Mouse (Mus musculus) neural tube, embryonic 13.5 days (tissue): ENCODE results near the gene Bicdl1. TPM values are rescaled to one million over a fixed set of nuclear protein-coding genes. Genes with fewer than 3 reads are reported as not detected.

Experiments
- ATAC-seq: fragments of 200-750 bp; cut with Nextera tagmentation; 2 replicates; pipeline ENCODE4 v1.8.0; 2017; ENCODE audit warnings: low read depth, mild to moderate bottlenecking, moderate TSS enrichment, moderate library complexity
- H3K27ac ChIP-seq: fragments of 300-500 bp; sonication (generic); replicated peaks from 2 replicates; pipeline ENCODE4 v1.5.1; 2015; ENCODE audit warnings: moderate library complexity, mild to moderate bottlenecking, inconsistent platforms
- H3K27me3 ChIP-seq: fragments of 300-500 bp; sonication (generic); 2 replicates; pipeline ENCODE4 v1.6.1; 2015; ENCODE audit warnings: mild to moderate bottlenecking, inconsistent platforms
- H3K36me3 ChIP-seq: fragments of 300-500 bp; sonication (generic); 2 replicates; pipeline ENCODE4 v1.6.1; 2015; ENCODE audit warnings: mild to moderate bottlenecking, inconsistent platforms
- H3K4me1 ChIP-seq: fragments of 300-500 bp; sonication (generic); replicated peaks from 2 replicates; pipeline ENCODE4 v1.6.1; 2015; ENCODE audit warnings: inconsistent platforms
- H3K4me2 ChIP-seq: fragments of 300-500 bp; sonication (generic); 2 replicates; pipeline ENCODE4 v1.6.1; 2015; ENCODE audit warnings: inconsistent platforms, mild to moderate bottlenecking, moderate library complexity
- H3K4me3 ChIP-seq: fragments of 300-500 bp; sonication (generic); 2 replicates; pipeline ENCODE4 v1.5.1; 2015; ENCODE audit warnings: mild to moderate bottlenecking, inconsistent platforms
- H3K9ac ChIP-seq: fragments of 300-500 bp; sonication (generic); 2 replicates; pipeline ENCODE4 v1.6.1; 2015; ENCODE audit warnings: moderate library complexity, mild to moderate bottlenecking, inconsistent platforms
- H3K9me3 ChIP-seq: fragments of 300-500 bp; sonication (generic); 2 replicates; pipeline ENCODE4 v1.6.1; 2016; ENCODE audit warnings: inconsistent platforms
- WGBS: fragments of 180-500 bp; shearing (Covaris S2); methylation state at CpG from one replicate; pipeline ENCODE4 v1.1.7; 2015; 5-methylcytosine and 5-hydroxymethylcytosine counted together
- polyA plus RNA-seq: library from polyadenylated mRNA; unstranded; fragments of >200 nt; fragmentation: Nextera tagmentation; extraction: Ambion mirVana; gene quantifications from 2 replicates; pipeline ENCODE4 v1.2.1, GENCODE M21; 2015

The Bicdl1 gene
- polyA plus RNA-seq, 1 experiment from 2014 or later = 23.0 TPM

GRCm38 (mm10) chr5:115722188-115722959, 9.0 kb downstream of the Bicdl1 start:
- H3K9ac ChIP-seq = 0 out of 2 replicates have a peak overlapping the region, but pooled peaks have one; percentile 2
- ATAC-seq = no peak
- peaks cover 16% of the 10 kb centered on the region for H3K36me3 ChIP-seq
- no peaks in the 10 kb centered on the region for H3K9me3 ChIP-seq
- H3K27me3 ChIP-seq = no peaks in the 10 kb centered on the region
- no peak overlapping the region for H3K4me3 ChIP-seq
- no peak overlapping the region for H3K27ac ChIP-seq
- peaks cover 20% of the 10 kb centered on the region for H3K4me1 ChIP-seq
- no peak overlapping the region for H3K4me2 ChIP-seq
- 87% methylated on average over 21 of the region's 21 CpGs for WGBS

GRCm38 (mm10) chr5:115720761-115721160, 10.7 kb downstream of the Bicdl1 start:
- H3K9me3 ChIP-seq = no peaks in the 10 kb centered on the region
- H3K4me3 ChIP-seq = no peak overlapping the region
- H3K27ac ChIP-seq = no peak overlapping the region
- no peaks in the 10 kb centered on the region for H3K27me3 ChIP-seq
- no peak for ATAC-seq
- 57% methylated on average over 3 of the region's 3 CpGs for WGBS
- peaks cover 20% of the 10 kb centered on the region for H3K4me1 ChIP-seq
- no peak overlapping the region for H3K4me2 ChIP-seq
- peaks cover 16% of the 10 kb centered on the region for H3K36me3 ChIP-seq
- H3K9ac ChIP-seq = no peak overlapping the region

DNA sequence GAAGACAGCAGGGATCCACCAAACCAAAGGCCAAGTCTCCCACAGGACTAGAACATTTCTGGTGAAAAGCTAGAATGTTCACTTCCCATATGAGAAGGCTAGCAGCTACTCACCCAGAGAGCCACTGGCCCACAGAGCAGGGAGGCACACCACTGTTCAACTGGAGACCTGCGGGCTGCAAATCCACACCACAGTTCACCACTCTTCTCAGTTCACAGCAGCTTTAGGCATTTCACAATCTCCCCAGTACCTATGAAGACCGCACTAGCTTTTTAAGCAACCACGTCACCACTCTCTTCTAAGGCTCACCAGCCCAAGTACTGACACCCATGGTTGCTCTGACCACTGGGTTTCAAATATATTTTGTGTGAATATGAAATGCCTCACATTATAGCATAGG, 13.7 kb downstream of the Bicdl1 start:
- no peak overlapping the region for H3K4me2 ChIP-seq
- H3K27ac ChIP-seq = no peak overlapping the region
- no peak overlapping the region for H3K9ac ChIP-seq
- H3K4me1 ChIP-seq = peaks cover 20% of the 10 kb centered on the region
- H3K27me3 ChIP-seq = no peaks in the 10 kb centered on the region
- H3K4me3 ChIP-seq = no peak overlapping the region
- no peaks in the 10 kb centered on the region for H3K9me3 ChIP-seq
- WGBS = 98% methylated on average over 3 of the region's 3 CpGs
- no peak for ATAC-seq
- peaks cover 4% of the 10 kb centered on the region; the same call in 1 of the 2 replicates for H3K36me3 ChIP-seq

DNA sequence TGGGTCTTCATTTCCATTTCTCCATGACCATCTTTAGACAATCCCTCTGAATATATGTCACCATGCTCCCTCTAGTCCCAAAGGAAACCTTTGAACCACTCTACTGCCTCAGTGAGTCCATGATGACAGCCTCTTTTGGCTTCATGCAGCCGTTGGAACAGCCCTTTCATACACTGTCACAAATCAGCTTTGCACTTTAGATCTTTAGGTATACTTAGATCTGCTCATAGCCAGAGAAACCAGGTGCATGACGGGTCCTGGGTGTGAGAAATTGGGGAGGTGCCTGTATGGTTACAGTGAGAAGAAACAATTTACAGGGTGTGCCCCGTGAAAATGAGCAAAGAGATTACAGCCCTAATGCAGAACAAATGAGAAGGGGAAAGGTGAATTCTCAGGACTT, 14.3 kb downstream of the Bicdl1 start:
- Histone ChIP-seq H3K27ac (no peak overlapping the region), H3K27me3 (no peaks in the 10 kb centered on the region), H3K9me3 (no peaks in the 10 kb centered on the region), H3K4me1 (peaks cover 18% of the 10 kb centered on the region), H3K9ac (no peak overlapping the region), H3K4me2 (no peak overlapping the region), H3K4me3 (no peak overlapping the region), H3K36me3 (no peaks in the 10 kb centered on the region)
- no peak for ATAC-seq
- WGBS = 90% methylated on average over 3 of the region's 3 CpGs

DNA sequence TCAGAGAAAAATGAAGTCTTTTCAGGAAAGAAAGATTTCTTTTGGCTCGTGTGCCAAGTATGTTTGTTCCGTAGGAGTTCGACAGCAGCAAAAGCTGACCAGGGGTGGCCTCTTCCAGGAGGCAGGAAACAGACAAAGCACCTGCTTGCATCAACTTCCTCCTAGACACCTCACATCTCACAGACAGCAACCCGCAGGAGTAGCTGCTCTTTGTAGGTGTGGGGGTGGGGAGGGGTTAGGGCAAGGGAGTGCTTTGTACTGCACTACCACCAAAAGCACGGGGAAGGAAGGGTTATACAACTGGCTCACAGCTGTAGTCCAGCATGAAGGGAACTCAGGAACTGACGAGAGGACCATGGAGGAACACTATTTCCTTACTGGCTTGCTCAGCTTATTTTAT, 15.0 kb downstream of the Bicdl1 start:
- H3K4me1 ChIP-seq = peaks cover 20% of the 10 kb centered on the region
- H3K4me2 ChIP-seq = no peak overlapping the region
- no peaks in the 10 kb centered on the region for H3K27me3 ChIP-seq
- no peak overlapping the region for H3K9ac ChIP-seq
- no peak for ATAC-seq
- H3K36me3 ChIP-seq = no peaks in the 10 kb centered on the region
- no peak overlapping the region for H3K27ac ChIP-seq
- no peak overlapping the region for H3K4me3 ChIP-seq
- WGBS = 71% methylated on average over 6 of the region's 6 CpGs
- H3K9me3 ChIP-seq = no peaks in the 10 kb centered on the region

DNA sequence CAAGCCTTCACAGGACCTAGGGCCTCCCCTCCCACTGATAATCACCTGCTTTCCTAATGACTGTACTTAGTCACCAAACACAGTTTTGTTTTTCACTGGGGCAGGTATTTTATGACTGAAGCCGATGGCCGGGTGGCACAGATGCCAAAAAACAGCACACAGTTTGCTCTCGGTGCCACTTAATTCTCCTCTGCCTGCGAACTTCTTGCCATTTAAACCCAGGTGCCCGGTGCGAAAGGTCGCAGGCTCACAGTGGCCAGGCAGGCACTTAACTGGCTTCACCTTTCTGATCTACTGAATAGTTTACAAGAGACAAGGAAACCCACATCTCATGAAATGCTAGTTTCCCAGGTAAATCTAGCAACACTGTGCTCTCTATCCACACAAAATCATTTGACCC, 16.7 kb downstream of the Bicdl1 start:
- 89% methylated on average over 7 of the region's 7 CpGs for WGBS
- H3K9ac ChIP-seq = no peak overlapping the region
- peaks cover 10% of the 10 kb centered on the region for H3K4me1 ChIP-seq
- no peak overlapping the region for H3K27ac ChIP-seq
- H3K4me2 ChIP-seq = no peak overlapping the region
- H3K27me3 ChIP-seq = no peaks in the 10 kb centered on the region
- H3K9me3 ChIP-seq = no peaks in the 10 kb centered on the region
- no peaks in the 10 kb centered on the region for H3K36me3 ChIP-seq
- ATAC-seq = no peak
- H3K4me3 ChIP-seq = no peak overlapping the region

DNA sequence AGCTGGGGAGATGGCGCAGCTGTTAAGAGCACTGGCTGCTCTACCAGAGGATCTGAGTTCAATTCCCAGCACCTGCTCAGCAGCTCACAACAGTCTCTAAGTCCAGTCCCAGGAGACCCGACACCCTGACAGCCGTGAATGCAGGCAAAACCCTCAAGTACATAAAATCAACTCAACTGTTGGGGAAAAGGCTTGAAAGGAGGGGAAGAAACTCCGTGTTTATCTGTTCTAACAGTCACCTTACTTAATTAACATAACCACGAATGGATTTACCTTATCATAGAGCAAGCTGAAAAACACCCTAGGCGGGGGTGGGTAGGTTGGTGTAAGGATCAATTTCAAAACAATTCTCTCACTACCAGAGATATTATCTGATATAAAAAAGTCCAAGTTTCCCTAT, 18.9 kb downstream of the Bicdl1 start:
- WGBS = 81% methylated on average over 6 of the region's 6 CpGs
- Histone ChIP-seq H3K4me1 (peaks cover 10% of the 10 kb centered on the region), H3K9me3 (no peaks in the 10 kb centered on the region), H3K9ac (no peak overlapping the region), H3K27me3 (0 out of 2 replicates have a peak, but pooled peaks cover 3% of the 10 kb centered on the region), H3K4me3 (no peak overlapping the region), H3K36me3 (no peaks in the 10 kb centered on the region), H3K27ac (no peak overlapping the region), H3K4me2 (no peak overlapping the region)
- no peak for ATAC-seq

DNA sequence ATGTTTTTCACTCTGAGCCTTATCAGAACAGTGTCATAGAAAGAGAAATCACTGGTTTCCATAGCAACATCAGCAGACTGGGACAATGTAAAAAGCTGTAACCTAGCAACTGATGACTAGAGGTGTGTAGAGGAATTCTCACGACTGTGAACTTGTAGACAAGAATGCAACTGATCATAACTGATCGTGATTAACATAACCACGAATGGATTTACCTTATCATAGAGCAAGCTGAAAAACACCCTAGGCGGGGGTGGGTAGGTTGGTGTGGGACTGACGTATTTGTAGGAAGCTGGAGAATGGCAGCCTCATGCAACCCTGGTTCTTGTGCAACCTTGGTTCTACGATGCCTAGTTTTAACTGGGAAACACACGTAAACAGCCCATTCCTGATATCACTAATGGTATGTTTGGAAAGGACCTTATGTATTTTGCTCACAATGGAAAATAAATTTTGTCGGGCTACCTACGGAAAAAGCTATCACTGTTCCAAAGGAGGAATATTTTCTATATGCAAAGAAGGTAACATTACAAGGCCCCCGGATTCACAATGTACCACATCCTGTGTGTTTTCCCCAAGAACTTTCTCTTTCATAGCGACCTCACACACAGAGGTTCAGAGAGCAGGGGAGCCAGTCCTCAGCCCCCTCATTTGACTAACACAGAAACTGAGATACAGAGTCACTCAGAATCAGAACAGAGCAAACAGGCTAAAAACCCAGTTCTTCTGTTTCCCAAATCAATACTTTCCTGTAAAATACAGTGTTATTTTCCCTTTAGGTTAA, 19.6 kb downstream of the Bicdl1 start:
- 74% methylated on average over 11 of the region's 11 CpGs for WGBS
- peak; percentile 53; the same call in 1 of the 2 replicates for ATAC-seq

DNA sequence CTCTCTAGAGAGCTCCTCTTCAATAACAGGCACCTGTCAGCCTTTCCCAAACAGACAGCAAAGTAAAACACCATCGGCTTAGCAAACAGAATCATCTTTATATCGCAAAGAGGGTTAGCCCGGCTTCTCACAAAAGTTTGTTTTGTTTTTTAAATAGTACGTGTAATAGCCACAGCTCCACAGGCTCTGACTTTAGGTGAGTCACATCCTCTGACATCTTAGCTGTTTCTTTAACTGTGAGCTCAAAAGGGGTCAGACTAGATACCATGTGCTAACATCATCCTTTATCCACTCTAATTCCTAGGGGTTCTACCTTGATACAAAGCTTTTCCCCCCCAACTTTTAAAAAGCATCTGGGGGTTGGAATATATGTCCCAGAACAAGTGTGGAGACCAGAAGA, 21.2 kb downstream of the Bicdl1 start:
- WGBS = 91% methylated on average over 4 of the region's 4 CpGs
- Histone ChIP-seq H3K9ac (no peak overlapping the region), H3K4me3 (no peak overlapping the region), H3K27me3 (0 out of 2 replicates have a peak, but pooled peaks cover 4% of the 10 kb centered on the region), H3K27ac (no peak overlapping the region), H3K9me3 (no peaks in the 10 kb centered on the region), H3K4me2 (no peak overlapping the region), H3K36me3 (no peaks in the 10 kb centered on the region), H3K4me1 (peaks cover 10% of the 10 kb centered on the region)
- no peak for ATAC-seq

More for the DNA sequence above, 19.6 kb downstream of the Bicdl1 start:
- H3K4me1 ChIP-seq = peaks cover 10% of the 10 kb centered on the region
- H3K9me3 ChIP-seq = no peaks in the 10 kb centered on the region
- H3K4me2 ChIP-seq = no peak overlapping the region
- no peak overlapping the region for H3K9ac ChIP-seq
- H3K4me3 ChIP-seq = no peak overlapping the region
- H3K36me3 ChIP-seq = no peaks in the 10 kb centered on the region
- H3K27ac ChIP-seq = no peak overlapping the region; the same call in 1 of the 2 replicates
- H3K27me3 ChIP-seq = 0 out of 2 replicates have a peak, but pooled peaks cover 4% of the 10 kb centered on the region

DNA sequence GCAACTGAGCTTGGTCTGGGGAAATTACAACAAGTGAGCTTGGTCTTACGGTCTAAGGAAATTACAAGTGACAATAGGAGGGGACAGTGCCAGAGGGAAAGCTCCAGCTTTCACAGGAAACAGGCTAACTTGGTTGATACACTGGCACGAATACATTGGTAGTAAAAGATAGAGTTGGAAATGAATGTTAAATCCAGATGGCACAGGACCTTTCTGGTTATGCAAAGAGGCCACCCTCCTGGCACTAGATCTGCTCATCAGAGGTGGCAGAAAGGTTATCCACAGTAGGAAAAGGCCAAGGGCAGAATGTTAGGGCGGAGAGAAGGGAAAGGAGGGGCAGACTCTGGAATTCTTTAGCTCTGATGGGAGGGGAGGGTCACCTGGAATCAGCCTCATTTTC, 22.5 kb downstream of the Bicdl1 start:
- H3K4me2 ChIP-seq = no peak overlapping the region
- no peak for ATAC-seq
- 65% methylated on average over 3 of the region's 3 CpGs for WGBS
- H3K36me3 ChIP-seq = no peaks in the 10 kb centered on the region
- H3K4me1 ChIP-seq = peaks cover 10% of the 10 kb centered on the region
- H3K27me3 ChIP-seq = 0 out of 2 replicates have a peak, but pooled peaks cover 4% of the 10 kb centered on the region
- H3K9me3 ChIP-seq = no peaks in the 10 kb centered on the region
- no peak overlapping the region for H3K4me3 ChIP-seq
- no peak overlapping the region for H3K9ac ChIP-seq
- H3K27ac ChIP-seq = no peak overlapping the region

GRCm38 (mm10) chr5:115701981-115702380, 29.4 kb downstream of the Bicdl1 start:
- H3K27ac ChIP-seq = no peak overlapping the region
- WGBS = 65% methylated on average over 3 of the region's 3 CpGs
- H3K9ac ChIP-seq = no peak overlapping the region

DNA sequence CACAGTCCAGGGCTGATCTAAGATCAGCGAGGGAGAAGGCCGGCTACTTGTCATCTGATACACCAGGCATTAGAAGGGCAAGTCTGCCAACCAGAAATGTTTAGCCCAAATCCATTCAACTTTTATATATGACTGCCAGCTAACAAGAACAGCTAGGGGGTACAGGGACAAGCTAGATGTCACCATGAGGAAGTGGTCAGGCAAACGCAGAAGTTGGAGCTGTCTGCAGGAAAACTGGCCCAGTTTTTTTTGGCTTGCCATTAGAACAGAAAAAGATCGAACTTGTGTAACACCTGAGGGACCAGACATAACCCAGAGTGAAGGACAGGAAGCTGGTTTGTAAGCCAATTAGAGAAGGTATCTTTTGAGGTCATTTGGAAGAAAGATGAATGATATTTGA, 30.2 kb downstream of the Bicdl1 start:
- Histone ChIP-seq H3K27me3 (no peaks in the 10 kb centered on the region), H3K4me1 (no peaks in the 10 kb centered on the region; the same call in 1 of the 2 replicates), H3K9me3 (no peaks in the 10 kb centered on the region), H3K9ac (no peak overlapping the region), H3K4me3 (no peak overlapping the region), H3K36me3 (no peaks in the 10 kb centered on the region), H3K4me2 (no peak overlapping the region), H3K27ac (no peak overlapping the region)
- no peak for ATAC-seq
- 90% methylated on average over 4 of the region's 4 CpGs for WGBS

More at GRCm38 (mm10) chr5:115701981-115702380, 29.4 kb downstream of the Bicdl1 start:
- Histone ChIP-seq H3K4me2 (no peak overlapping the region), H3K36me3 (no peaks in the 10 kb centered on the region), H3K27me3 (no peaks in the 10 kb centered on the region), H3K4me3 (no peak overlapping the region), H3K9me3 (no peaks in the 10 kb centered on the region), H3K4me1 (no peaks in the 10 kb centered on the region; the same call in 1 of the 2 replicates)
- ATAC-seq = no peak
